Mouse (Mus musculus): Measurements from ENCODE around the gene Hspg2. TPM values are rescaled to one million over a fixed set of nuclear protein-coding genes. Genes with fewer than 3 reads are reported as not detected.

The Hspg2 gene
- total RNA-seq, 2 experiments from 2014 or later: 170 to 191 TPM

GRCm38 (mm10) chr4:137460676-137461075 lies 7.9 kb upstream of the Hspg2 start:
- no peak for DNase-seq (ENCODE audit: low spot score in 2 of 2)

- DNase-seq (ENCODE audit: low spot score in 2 of 2): no peak
Observed at GRCm38 (mm10) chr4:137461217-137461616, 7.4 kb upstream of the Hspg2 start.

- no peak for DNase-seq (ENCODE audit: low spot score in 2 of 2)
Observed at GRCm38 (mm10) chr4:137461981-137462690, 6.4 kb upstream of the Hspg2 start.

GRCm38 (mm10) chr4:137465125-137465787 lies 3.3 kb upstream of the Hspg2 start:
- no peak for DNase-seq (ENCODE audit: low spot score in 2 of 2)

- no peak for DNase-seq (ENCODE audit: low spot score in 2 of 2)
Observed at GRCm38 (mm10) chr4:137466991-137467390, 1.6 kb upstream of the Hspg2 start.

- DNase-seq (ENCODE audit: low spot score in 2 of 2): no peak
Observed at GRCm38 (mm10) chr4:137467525-137467924, 1.0 kb upstream of the Hspg2 start.

GRCm38 (mm10) chr4:137469081-137469844 lies 694 bp downstream of the Hspg2 start:
- DNase-seq (ENCODE audit: low spot score in 2 of 2): no peak

GRCm38 (mm10) chr4:137469845-137470692 lies 1.5 kb downstream of the Hspg2 start:
- DNase-seq (ENCODE audit: low spot score in 2 of 2): no peak

- no peak for DNase-seq (ENCODE audit: low spot score in 2 of 2)
Observed at GRCm38 (mm10) chr4:137470701-137471317, 2.2 kb downstream of the Hspg2 start.

GRCm38 (mm10) chr4:137471326-137471725 lies 2.8 kb downstream of the Hspg2 start:
- DNase-seq (ENCODE audit: low spot score in 2 of 2): no peak

- no peak for DNase-seq (ENCODE audit: low spot score in 2 of 2)
Observed at GRCm38 (mm10) chr4:137473240-137473639, 4.7 kb downstream of the Hspg2 start.

GRCm38 (mm10) chr4:137473701-137474388 lies 5.3 kb downstream of the Hspg2 start:
- DNase-seq (ENCODE audit: low spot score in 2 of 2): no peak

- no peak for DNase-seq (ENCODE audit: low spot score in 2 of 2)
Observed at GRCm38 (mm10) chr4:137474694-137475093, 6.1 kb downstream of the Hspg2 start.

GRCm38 (mm10) chr4:137475271-137476050 lies 6.9 kb downstream of the Hspg2 start:
- no peak for DNase-seq (ENCODE audit: low spot score in 2 of 2)

GRCm38 (mm10) chr4:137476065-137476760 lies 7.6 kb downstream of the Hspg2 start:
- no peak for DNase-seq (ENCODE audit: low spot score in 2 of 2)

- no peak for DNase-seq (ENCODE audit: low spot score in 2 of 2)
Observed at GRCm38 (mm10) chr4:137476761-137477237, 8.2 kb downstream of the Hspg2 start.

- no peak for DNase-seq (ENCODE audit: low spot score in 2 of 2)
Observed at GRCm38 (mm10) chr4:137477611-137478010, 9.0 kb downstream of the Hspg2 start.

GRCm38 (mm10) chr4:137478306-137478705 lies 9.7 kb downstream of the Hspg2 start:
- no peak for DNase-seq (ENCODE audit: low spot score in 2 of 2)
